Comparison of ENCODE assay signal across 8 mouse cellular contexts in genomic region chr11:103360661-103361081, GRCm38 (mm10). TPM values are rescaled to one million over a fixed set of nuclear protein-coding genes. Genes with fewer than 3 reads are reported as not detected.
DNase-seq lines count a peak whose midpoint lies in the region; ATAC-seq and TF ChIP-seq lines count a peak whose summit lies in the region.

No protein-coding gene starts in this region.

- TF ChIP-seq CTCF in left cerebral cortex, adult 2 months (IDR thresholded peaks at IDR 0.05): no peak

- DNase-seq in left cerebral cortex, adult 2 months (ENCODE audit: extremely low spot score in 1 of 2, low spot score in 2 of 2): no peak
- no peak for DNase-seq in left cerebral cortex, adult 9 months (ENCODE audit: low spot score in 2 of 2)
- DNase-seq in embryo, embryonic 10.5 days (ENCODE audit: low spot score): peak; percentile 34
- peak; percentile 64 for DNase-seq in hindbrain, embryonic 11.5 days (ENCODE audit: low spot score)
- peak; percentile 90 for DNase-seq in midbrain, embryonic 11.5 days (ENCODE audit: low spot score, missing footprints)
- DNase-seq in left cerebral cortex, adult 8-10 months (ENCODE audit: low spot score in 2 of 2): no peak
- no peak for DNase-seq in spleen, postnatal 14 days (ENCODE audit: low spot score in 2 of 2)

- H3K4me1 ChIP-seq in hindbrain, embryonic 11.5 days (replicated peaks; ENCODE audit: control insufficient read depth, insufficient read depth, low read length): peaks cover 18% of the 10 kb centered on the region
- H3K4me1 ChIP-seq in midbrain, embryonic 11.5 days (ENCODE audit: control insufficient read depth, insufficient read depth, low read length): peaks cover 25% of the 10 kb centered on the region

- no peaks in the 10 kb centered on the region for H3K9me3 ChIP-seq in hindbrain, embryonic 11.5 days (ENCODE audit: control insufficient read depth, low read length)
- H3K9me3 ChIP-seq in midbrain, embryonic 11.5 days (ENCODE audit: control insufficient read depth, low read length): no peaks in the 10 kb centered on the region

- no peaks in the 10 kb centered on the region for H3K36me3 ChIP-seq in hindbrain, embryonic 11.5 days (ENCODE audit: control insufficient read depth, insufficient read depth, low read length)
- H3K36me3 ChIP-seq in midbrain, embryonic 11.5 days (ENCODE audit: control insufficient read depth, insufficient read depth, low read length): no peaks in the 10 kb centered on the region

- H3K4me3 ChIP-seq in left cerebral cortex, adult 2 months: peak overlapping the region; percentile 77
- H3K4me3 ChIP-seq in hindbrain, embryonic 11.5 days (ENCODE audit: low read depth, low read length): peak overlapping the region; percentile 44
- peak overlapping the region; percentile 41 for H3K4me3 ChIP-seq in midbrain, embryonic 11.5 days (ENCODE audit: low read depth, low read length)

- H3K27ac ChIP-seq in left cerebral cortex, adult 2 months: peak overlapping the region; percentile 13; the same call in 1 of the 2 replicates
- H3K27ac ChIP-seq in hindbrain, embryonic 11.5 days (ENCODE audit: low read depth, low read length): no peak overlapping the region
- H3K27ac ChIP-seq in midbrain, embryonic 11.5 days (ENCODE audit: low read depth, low read length): no peak overlapping the region

- H3K9ac ChIP-seq in hindbrain, embryonic 11.5 days (ENCODE audit: low read depth, low read length): peak overlapping the region; percentile 50
- H3K9ac ChIP-seq in midbrain, embryonic 11.5 days (ENCODE audit: low read length): peak overlapping the region; percentile 57

- WGBS in hindbrain, embryonic 11.5 days: 2% methylated on average over 48 of the region's 48 CpGs
- WGBS in midbrain, embryonic 11.5 days: 3% methylated on average over 46 of the region's 48 CpGs

- peak overlapping the region; percentile 90 for H3K4me2 ChIP-seq in hindbrain, embryonic 11.5 days (replicated peaks; ENCODE audit: low read depth, low read length)
- peak overlapping the region; percentile 61 for H3K4me2 ChIP-seq in midbrain, embryonic 11.5 days

- ATAC-seq in hindbrain, embryonic 11.5 days (ENCODE audit: low FRiP score): no peak
- ATAC-seq in midbrain, embryonic 11.5 days (ENCODE audit: low FRiP score): peak; percentile 43
- ATAC-seq in monocyte, adult 5-6 weeks (replicated peaks; ENCODE audit: insufficient number of reproducible peaks, low FRiP score, low TSS enrichment, poor library complexity, severe bottlenecking): no peak

- peaks cover 58% of the 10 kb centered on the region for H3K27me3 ChIP-seq in hindbrain, embryonic 11.5 days (ENCODE audit: control insufficient read depth, insufficient read depth, low read length)
- peaks cover 56% of the 10 kb centered on the region for H3K27me3 ChIP-seq in midbrain, embryonic 11.5 days (ENCODE audit: control insufficient read depth, insufficient read depth, low read length)

- intact Hi-C loops in left cerebral cortex, adult 2 months (cut with DNase I): loop anchor here (5.0 kb wide), 1 partner anchor 52 kb away; the partner anchor contains the start of gene Plekhm1

RNA-seq across cellular contexts. Expression of gene Arhgap27, which starts 2.8 kb away (rescaled TPM):
- total RNA-seq in left cerebral cortex, adult 2 months (2021): 10 to 100 TPM; 10.8 to 14.0 TPM
- polyA plus RNA-seq in hindbrain, embryonic 11.5 days (2014; fragmentation: Nextera tagmentation; extraction: Ambion mirVana): 2.8 and 3.6 TPM in 2 replicates
- 2.4 and 2.8 TPM in 2 replicates for polyA plus RNA-seq in midbrain, embryonic 11.5 days (2014; fragmentation: Nextera tagmentation; extraction: Ambion mirVana)
- total RNA-seq in left cerebral cortex, adult 8-10 months (2022): 10 to 100 TPM; 17.6 to 21.1 (median 19.1) TPM
- 59.2 to 68.0 TPM (median 67.2 TPM) in 3 replicates for total RNA-seq in monocyte, adult 5-6 weeks (2017)

RNA-seq across cellular contexts. Expression of gene Plekhm1, which starts 51.8 kb away (rescaled TPM):
- total RNA-seq in left cerebral cortex, adult 2 months (2021): 10 to 100 TPM; 17.0 to 19.8 TPM
- polyA plus RNA-seq in hindbrain, embryonic 11.5 days (2014; fragmentation: Nextera tagmentation; extraction: Ambion mirVana): 7.2 and 7.3 TPM in 2 replicates
- 6.4 and 7.6 TPM in 2 replicates for polyA plus RNA-seq in midbrain, embryonic 11.5 days (2014; fragmentation: Nextera tagmentation; extraction: Ambion mirVana)
- total RNA-seq in left cerebral cortex, adult 8-10 months (2022): 10 to 100 TPM; 17.4 to 18.2 (median 18.0) TPM
- total RNA-seq in monocyte, adult 5-6 weeks (2017): 8.9 to 19.9 TPM (median 12.6 TPM) in 3 replicates

Comparison
In these comparisons a context has a peak if more than half of its experiments do, and no peak if none do; other contexts are left out.
1. DNase-seq: peak in embryo, embryonic 10.5 days (single experiment), hindbrain, embryonic 11.5 days (single experiment) and midbrain, embryonic 11.5 days (single experiment); none in left cerebral cortex, adult 2 months (0 of 2), left cerebral cortex, adult 9 months (0 of 2), left cerebral cortex, adult 8-10 months (0 of 2) and spleen, postnatal 14 days (0 of 2).
2. Peak in every context shown above with its lines, with median percentiles within 50 percentile points of each other: H3K4me3 ChIP-seq.